Mouse (Mus musculus): ENCODE measurements around the gene Wdr90. TPM values are rescaled to one million over a fixed set of nuclear protein-coding genes. Genes with fewer than 3 reads are reported as not detected.
A peak's percentile ranks its signal among the peaks of the same experiment; 100 is the strongest.

The Wdr90 gene
- polyA plus RNA-seq, 1 experiment, result 11.7 TPM

DNA sequence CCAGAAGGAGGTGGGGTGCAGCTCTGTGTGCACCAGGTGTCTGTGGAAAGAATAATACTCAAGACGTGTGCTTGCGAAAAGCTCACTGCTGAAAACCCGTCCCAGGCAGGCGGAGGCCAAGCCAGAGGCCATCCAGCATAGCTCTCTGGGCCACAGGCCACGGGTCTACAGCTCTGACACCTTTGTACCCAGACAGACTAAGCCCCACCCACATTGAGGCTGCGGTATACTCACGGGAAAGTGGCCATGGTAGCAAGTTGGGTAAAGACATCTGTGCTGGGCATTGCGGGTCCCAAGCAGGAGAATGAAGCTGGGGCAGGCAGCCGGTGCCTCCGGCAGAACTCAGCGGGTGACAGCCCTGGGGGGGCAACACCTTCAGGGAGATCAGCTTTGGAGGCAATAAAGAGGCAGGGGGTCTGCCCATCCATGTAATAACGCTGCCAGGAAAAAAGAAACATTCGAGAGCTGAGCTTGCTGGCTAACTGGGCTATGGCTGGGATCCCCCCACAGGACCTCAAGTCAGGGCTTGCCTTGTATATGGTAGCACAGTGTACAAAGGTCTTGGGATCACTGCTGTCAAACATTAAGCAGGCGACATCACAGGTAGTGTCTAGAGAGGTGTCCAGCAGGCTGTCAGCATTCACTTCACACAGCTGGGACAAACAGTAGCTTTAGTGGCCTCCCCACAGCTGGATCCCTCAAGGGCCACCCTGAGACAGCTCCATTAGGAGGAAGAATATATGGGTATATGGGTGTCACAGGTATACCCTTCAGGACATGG lies 21.7 kb downstream of the Wdr90 start:
- H3K27ac ChIP-seq (ENCODE audit: insufficient read depth, low read depth, low read length), result no peak overlapping the region
- H3K4me3 ChIP-seq (ENCODE audit: insufficient read depth, low read length), result no peak overlapping the region
- TF ChIP-seq CTCF (IDR thresholded peaks at IDR 0.05; ENCODE audit: low read depth, low read length) (no peak), POLR2A (IDR thresholded peaks at IDR 0.05; ENCODE audit: borderline replicate concordance, low read depth, low read length) (no peak)
- H3K4me1 ChIP-seq (ENCODE audit: control insufficient read depth, insufficient read depth, low read length), result peaks cover 7% of the 10 kb centered on the region

DNA sequence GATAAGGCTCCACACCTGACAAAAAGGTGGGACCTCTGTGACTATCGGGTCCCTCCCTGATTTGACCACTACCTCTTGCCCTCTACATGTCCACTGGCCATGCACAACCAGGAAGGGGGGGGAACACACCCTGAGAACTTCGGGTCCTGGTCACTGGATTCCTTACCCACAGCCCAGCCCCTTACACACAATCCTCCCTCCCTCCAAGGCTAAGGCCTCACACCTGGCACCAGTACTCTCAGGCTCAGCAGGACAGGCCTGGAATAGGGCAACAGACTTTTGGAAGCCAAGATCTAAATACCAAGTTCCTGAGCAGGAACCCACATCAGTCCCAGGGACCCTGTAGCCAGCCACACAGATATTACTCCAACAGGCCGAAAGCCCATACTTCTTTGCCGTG lies 22.4 kb downstream of the Wdr90 start:
- TF ChIP-seq CTCF (IDR thresholded peaks at IDR 0.05; ENCODE audit: low read depth, low read length) (no peak), POLR2A (IDR thresholded peaks at IDR 0.05; ENCODE audit: borderline replicate concordance, low read depth, low read length) (no peak)
- no peak overlapping the region for H3K27ac ChIP-seq (ENCODE audit: insufficient read depth, low read depth, low read length)
- H3K4me3 ChIP-seq (ENCODE audit: insufficient read depth, low read length), result no peak overlapping the region
- H3K4me1 ChIP-seq (ENCODE audit: control insufficient read depth, insufficient read depth, low read length), result peaks cover 10% of the 10 kb centered on the region

DNA sequence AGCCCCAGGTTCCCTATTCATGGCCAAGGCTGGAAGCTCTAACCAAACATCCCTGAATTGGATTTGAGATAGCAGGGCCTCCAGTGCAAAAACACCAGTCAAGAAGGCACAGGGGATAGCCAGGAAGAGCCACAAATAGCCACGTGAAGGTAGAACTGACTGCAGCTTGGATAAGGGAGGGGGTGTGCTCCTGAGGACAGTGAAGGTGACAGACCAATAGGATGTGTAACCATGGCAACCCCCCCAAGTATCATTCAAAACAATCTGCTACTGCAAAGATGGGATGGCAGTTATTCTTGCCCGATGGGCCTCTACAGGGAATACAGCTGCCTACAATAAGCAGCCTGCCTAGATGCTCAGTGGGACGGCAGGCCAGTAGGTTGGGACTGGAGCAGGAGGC lies 23.8 kb downstream of the Wdr90 start:
- H3K27ac ChIP-seq (ENCODE audit: insufficient read depth, low read depth, low read length), result no peak overlapping the region
- TF ChIP-seq POLR2A (IDR thresholded peaks at IDR 0.05; ENCODE audit: borderline replicate concordance, low read depth, low read length), result no peak
- no peak for TF ChIP-seq CTCF (IDR thresholded peaks at IDR 0.05; ENCODE audit: low read depth, low read length)
- peaks cover 6% of the 10 kb centered on the region for H3K4me1 ChIP-seq (ENCODE audit: control insufficient read depth, insufficient read depth, low read length)
- H3K4me3 ChIP-seq (ENCODE audit: insufficient read depth, low read length), result no peak overlapping the region

DNA sequence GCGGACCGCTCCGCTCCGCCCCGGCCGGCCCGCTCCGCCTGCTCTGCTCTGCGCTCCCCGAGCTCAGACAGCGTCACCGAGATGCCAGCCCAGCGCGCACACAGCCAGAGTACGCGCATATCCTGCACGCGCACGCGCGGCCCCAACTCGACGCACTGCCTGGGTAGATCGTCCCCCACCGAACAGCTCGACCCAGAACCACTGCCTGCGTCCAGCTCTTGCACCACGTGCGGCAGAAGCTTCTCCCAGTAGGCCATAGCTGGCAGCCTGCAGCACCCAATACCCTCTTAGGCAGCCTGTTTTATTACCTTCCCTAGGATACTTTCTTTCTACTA lies 24.3 kb downstream of the Wdr90 start, which contains the start of gene Rhbdl1:
Gene Rhbdl1, minus strand, starts transcription at position 220 of the 335 bp plus-strand sequence.
- no peak within 1 kb of the TSS for H3K27ac ChIP-seq (ENCODE audit: insufficient read depth, low read depth, low read length)
- TF ChIP-seq POLR2A (IDR thresholded peaks at IDR 0.05; ENCODE audit: borderline replicate concordance, low read depth, low read length) (no peak), CTCF (IDR thresholded peaks at IDR 0.05; ENCODE audit: low read depth, low read length) (no peak)
- H3K4me3 ChIP-seq (ENCODE audit: insufficient read depth, low read length), result no peak within 1 kb of the TSS
- peaks cover 6% of the 10 kb centered on the region for H3K4me1 ChIP-seq (ENCODE audit: control insufficient read depth, insufficient read depth, low read length)

DNA sequence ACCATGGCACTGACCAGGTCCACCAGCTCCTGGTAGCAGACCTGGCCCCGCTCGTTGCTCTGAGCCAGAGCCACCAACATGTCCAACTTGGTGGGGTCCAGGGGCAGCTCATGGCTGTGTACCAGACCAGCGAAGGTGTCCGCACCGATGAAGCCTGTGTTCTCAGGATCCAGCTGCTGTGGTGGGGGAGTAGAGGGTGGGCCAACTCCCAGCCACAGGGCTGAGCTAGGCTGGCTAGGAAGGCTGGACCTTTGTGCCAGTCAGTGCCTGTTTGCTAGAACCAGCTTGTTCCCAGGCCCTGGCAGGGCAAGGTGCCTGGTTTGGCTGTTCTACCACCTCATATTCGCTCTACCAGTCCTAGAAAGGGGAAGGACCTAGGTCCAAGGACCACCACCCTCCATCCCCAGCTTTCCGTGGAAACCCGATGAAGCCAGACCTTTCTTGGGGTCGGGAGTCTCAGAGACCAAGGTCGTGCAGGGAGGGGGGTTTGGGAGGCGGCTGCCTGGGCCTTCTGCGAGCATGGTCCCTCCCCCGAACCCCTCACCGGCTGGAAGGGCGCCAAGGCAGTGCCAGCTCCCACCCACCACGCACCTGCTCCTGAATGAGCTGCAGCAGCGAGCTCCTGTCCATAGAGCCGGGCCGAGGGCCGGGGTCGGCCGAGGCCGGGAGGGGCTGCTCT lies 24.8 kb downstream of the Wdr90 start:
- H3K27ac ChIP-seq (ENCODE audit: insufficient read depth, low read depth, low read length), result no peak overlapping the region
- H3K4me1 ChIP-seq (ENCODE audit: control insufficient read depth, insufficient read depth, low read length), result peaks cover 6% of the 10 kb centered on the region
- no peak overlapping the region for H3K4me3 ChIP-seq (ENCODE audit: insufficient read depth, low read length)
- TF ChIP-seq POLR2A (IDR thresholded peaks at IDR 0.05; ENCODE audit: borderline replicate concordance, low read depth, low read length), result no peak

DNA sequence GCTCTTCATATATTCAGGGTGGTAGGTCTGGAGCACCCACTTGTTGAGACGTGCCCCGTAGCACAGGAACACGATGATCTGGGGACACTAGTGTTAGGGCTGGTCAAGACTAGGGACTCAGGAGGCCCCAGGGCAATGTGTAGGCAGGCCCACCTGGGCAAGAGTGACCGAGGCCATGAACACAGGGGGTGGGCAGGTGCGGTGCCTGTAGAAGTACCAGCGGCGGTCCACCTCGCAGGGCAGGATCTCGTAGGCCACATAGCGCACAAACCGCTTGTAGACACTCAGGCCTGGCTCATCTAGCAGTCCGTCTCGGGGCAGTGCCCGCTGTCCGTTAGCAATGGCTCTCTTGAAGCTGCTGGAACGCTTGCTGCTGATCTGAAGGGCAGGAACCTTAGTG lies 25.5 kb downstream of the Wdr90 start:
- TF ChIP-seq POLR2A (IDR thresholded peaks at IDR 0.05; ENCODE audit: borderline replicate concordance, low read depth, low read length) (no peak), CTCF (IDR thresholded peaks at IDR 0.05; ENCODE audit: low read depth, low read length) (no peak)
- Histone ChIP-seq H3K4me1 (ENCODE audit: control insufficient read depth, insufficient read depth, low read length) (peaks cover 10% of the 10 kb centered on the region), H3K4me3 (ENCODE audit: insufficient read depth, low read length) (no peak overlapping the region)

DNA sequence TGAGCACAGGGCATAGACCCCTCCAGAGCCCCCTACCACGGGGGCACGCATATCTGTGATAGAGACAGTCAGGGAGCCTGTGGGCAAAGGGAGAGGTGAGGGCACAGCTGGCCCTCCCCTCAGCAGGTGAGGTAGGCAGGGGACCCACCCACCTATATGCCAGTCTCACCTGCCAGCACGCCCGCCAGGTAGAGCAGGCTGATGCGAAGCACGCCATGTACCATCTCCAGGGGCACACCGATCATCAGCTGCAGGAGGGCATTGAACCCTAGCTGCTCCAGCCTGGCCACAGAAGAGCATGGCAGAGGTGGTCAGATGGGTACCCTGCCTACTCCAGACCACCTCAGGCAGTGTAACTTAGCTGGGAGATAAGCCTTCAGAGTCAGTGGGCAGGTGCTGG lies 26.0 kb downstream of the Wdr90 start:
- TF ChIP-seq POLR2A (IDR thresholded peaks at IDR 0.05; ENCODE audit: borderline replicate concordance, low read depth, low read length) (no peak), CTCF (IDR thresholded peaks at IDR 0.05; ENCODE audit: low read depth, low read length) (no peak)
- Histone ChIP-seq H3K27ac (ENCODE audit: insufficient read depth, low read depth, low read length) (no peak overlapping the region), H3K4me3 (ENCODE audit: insufficient read depth, low read length) (no peak overlapping the region), H3K4me1 (ENCODE audit: control insufficient read depth, insufficient read depth, low read length) (peaks cover 10% of the 10 kb centered on the region)

More for the DNA sequence above, 25.5 kb downstream of the Wdr90 start:
- H3K27ac ChIP-seq (ENCODE audit: insufficient read depth, low read depth, low read length), result no peak overlapping the region

DNA sequence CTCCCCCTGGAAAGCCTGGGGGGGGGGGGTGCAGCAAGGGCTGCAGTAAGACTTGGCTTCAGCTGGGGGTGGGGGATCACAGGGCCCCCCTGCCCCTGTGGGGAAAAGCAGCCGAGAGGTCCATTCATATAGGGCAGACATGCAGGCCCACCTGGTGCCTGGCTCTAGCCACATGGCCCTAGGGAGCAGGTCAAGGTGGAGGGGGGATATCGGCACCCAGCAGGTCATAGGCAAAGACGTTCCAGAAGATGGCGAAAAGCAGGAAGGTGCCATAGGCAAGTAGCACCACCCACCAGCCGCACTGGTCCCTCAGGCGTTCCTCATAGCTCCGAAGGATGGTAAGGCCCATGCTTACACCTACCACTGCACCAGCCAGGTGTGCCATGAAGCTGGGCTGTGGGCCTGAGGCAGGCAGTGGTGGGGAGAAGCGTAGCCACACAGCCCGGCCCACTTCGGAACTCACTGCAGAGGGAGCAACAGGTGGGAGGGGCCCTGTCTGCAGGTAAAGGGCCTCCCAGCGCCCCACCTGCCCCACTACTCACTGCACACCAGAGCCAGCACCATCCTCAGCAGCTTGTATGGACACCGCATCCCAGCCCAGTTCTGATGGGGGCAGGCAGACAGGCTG lies 26.6 kb downstream of the Wdr90 start:
- Histone ChIP-seq H3K4me1 (ENCODE audit: control insufficient read depth, insufficient read depth, low read length) (peaks cover 14% of the 10 kb centered on the region), H3K4me3 (ENCODE audit: insufficient read depth, low read length) (peak overlapping the region; percentile 92; the same call in 1 of the 2 replicates), H3K27ac (ENCODE audit: insufficient read depth, low read depth, low read length) (no peak overlapping the region)
- TF ChIP-seq CTCF (IDR thresholded peaks at IDR 0.05; ENCODE audit: low read depth, low read length), result no peak
- no peak for TF ChIP-seq POLR2A (IDR thresholded peaks at IDR 0.05; ENCODE audit: borderline replicate concordance, low read depth, low read length)

DNA sequence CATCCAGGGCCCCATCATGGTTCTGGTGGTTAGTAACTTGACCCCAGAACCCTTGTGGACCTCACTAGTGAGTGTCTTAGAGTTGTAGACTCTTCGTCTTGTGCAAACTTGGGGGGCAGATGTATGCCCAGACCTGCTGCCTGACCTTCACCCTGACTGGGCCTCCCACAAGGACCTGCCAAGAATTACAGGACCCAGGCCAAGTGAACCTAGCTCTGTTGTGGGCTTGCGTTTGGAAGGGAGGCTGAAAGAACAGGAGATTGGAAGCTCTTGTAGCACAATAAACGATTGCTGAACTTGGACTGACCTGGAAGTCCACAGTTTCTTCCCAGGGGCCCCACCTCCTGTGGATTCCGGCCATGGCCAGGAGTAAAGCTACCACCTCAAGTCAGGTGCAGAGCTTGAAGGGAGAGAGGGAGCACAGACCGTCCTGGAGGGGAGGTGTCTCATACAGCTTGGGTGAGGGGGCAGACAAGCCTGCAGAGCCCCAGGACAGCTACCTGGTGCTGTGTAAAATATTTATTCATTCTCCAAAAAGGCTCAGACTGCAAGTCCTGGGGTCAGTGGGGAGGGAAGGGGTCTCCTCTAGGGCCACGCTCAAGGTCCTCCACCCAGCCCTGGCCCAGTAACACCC lies 27.2 kb downstream of the Wdr90 start:
- no peak for TF ChIP-seq POLR2A (IDR thresholded peaks at IDR 0.05; ENCODE audit: borderline replicate concordance, low read depth, low read length)
- no peak for TF ChIP-seq CTCF (IDR thresholded peaks at IDR 0.05; ENCODE audit: low read depth, low read length)
- Histone ChIP-seq H3K27ac (ENCODE audit: insufficient read depth, low read depth, low read length) (peak overlapping the region; percentile 99), H3K4me1 (ENCODE audit: control insufficient read depth, insufficient read depth, low read length) (peaks cover 14% of the 10 kb centered on the region), H3K4me3 (ENCODE audit: insufficient read depth, low read length) (peak overlapping the region; percentile 92)
